Mouse (Mus musculus): Measurements from ENCODE around the gene Trf. TPM values are rescaled to one million over a fixed set of nuclear protein-coding genes. Genes with fewer than 3 reads are reported as not detected.
"Not testable (repeated sequence)": the region's sequence is repeated elsewhere in the genome, so short reads cannot be mapped to it uniquely, and the experiment has no call there.

Trf gene
- polyA plus RNA-seq, 1 experiment from 2014 or later, result 45.3 TPM

DNA sequence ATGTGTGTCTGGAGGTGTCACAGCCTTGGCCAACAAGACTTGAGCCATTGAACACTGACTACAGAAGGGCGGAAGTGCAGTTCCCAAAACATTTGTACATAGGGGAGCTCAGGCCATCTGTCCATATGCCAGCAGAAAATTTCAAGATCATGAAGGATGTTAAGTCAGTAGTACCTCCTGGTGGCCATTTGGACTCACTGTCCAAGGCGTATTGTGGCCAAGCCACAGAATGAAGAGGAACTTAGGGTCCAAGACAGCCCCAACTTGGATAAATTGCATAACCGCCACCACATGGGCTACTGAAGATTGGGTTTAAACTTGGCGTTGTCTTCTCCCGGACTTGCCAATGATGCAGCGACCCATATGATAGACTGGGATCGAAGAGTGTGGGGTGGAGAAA is 54.6 kb downstream of the Trf start:
- Histone ChIP-seq H3K4me3 (replicated peaks; ENCODE audit: low read length) (no peak overlapping the region), H3K9me3 (ENCODE audit: control insufficient read depth, low read length) (no peaks in the 10 kb centered on the region), H3K27me3 (ENCODE audit: control insufficient read depth, insufficient read depth, low read length) (no peaks in the 10 kb centered on the region), H3K4me2 (replicated peaks) (no peak overlapping the region), H3K4me1 (replicated peaks; ENCODE audit: control insufficient read depth, insufficient read depth, low read length) (no peaks in the 10 kb centered on the region), H3K9ac (no peak overlapping the region), H3K36me3 (replicated peaks; ENCODE audit: control insufficient read depth, insufficient read depth) (peaks cover 46% of the 10 kb centered on the region), H3K27ac (no peak overlapping the region)
- ATAC-seq (ENCODE audit: low FRiP score) (no peak), DNase-seq (ENCODE audit: low spot score) (no peak)
- 94% methylated on average over 7 of the region's 7 CpGs for WGBS

DNA sequence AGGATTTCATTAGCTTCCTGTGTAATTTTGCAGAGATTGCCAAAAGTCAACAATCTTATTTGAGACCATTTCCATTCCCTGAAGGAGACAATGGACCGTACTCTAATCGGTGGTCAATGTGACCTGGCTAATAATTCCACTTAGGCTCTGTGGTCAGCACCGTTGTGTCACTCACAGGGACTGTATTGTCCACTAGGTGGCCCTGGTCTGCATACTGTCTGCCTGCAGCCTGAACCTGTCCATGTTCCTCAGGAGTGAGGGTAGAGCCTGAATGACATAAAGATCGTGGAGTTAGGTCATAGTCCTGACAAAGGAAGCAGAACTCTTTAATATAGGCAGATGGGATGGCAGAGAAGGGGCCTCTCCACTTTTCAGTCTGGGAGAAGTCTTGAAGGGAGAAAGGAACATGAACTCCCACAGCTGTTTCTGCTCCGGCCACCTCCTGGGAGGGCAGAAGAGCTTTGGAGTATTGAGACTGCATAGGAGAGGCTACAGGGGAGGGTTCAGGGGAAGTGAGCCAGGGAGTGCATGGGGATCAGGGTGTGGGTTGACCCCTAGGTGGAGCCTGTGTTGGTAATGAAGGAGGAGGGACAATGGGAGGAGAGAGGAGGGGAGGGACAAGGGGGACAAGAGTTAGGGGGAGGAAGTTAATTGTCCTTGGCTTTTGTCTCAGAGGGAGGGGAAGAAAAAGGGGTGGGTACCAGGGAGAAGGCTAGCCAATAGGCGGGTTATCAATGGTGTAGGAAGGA is 55.3 kb downstream of the Trf start:
- no peak overlapping the region for H3K4me2 ChIP-seq (replicated peaks)
- no peak overlapping the region for H3K27ac ChIP-seq
- no peaks in the 10 kb centered on the region for H3K9me3 ChIP-seq (ENCODE audit: control insufficient read depth, low read length)
- WGBS, result 60% methylated on average over 6 of the region's 6 CpGs
- H3K4me3 ChIP-seq (replicated peaks; ENCODE audit: low read length), result no peak overlapping the region
- peaks cover 49% of the 10 kb centered on the region for H3K36me3 ChIP-seq (replicated peaks; ENCODE audit: control insufficient read depth, insufficient read depth)
- no peak overlapping the region for H3K9ac ChIP-seq
- no peaks in the 10 kb centered on the region for H3K27me3 ChIP-seq (ENCODE audit: control insufficient read depth, insufficient read depth, low read length)
- no peaks in the 10 kb centered on the region for H3K4me1 ChIP-seq (replicated peaks; ENCODE audit: control insufficient read depth, insufficient read depth, low read length)
- no peak for ATAC-seq (ENCODE audit: low FRiP score)
- DNase-seq (ENCODE audit: low spot score), result no peak

- no peaks in the 10 kb centered on the region for H3K9me3 ChIP-seq (ENCODE audit: control insufficient read depth, low read length)
- H3K9ac ChIP-seq, result no peak overlapping the region
- DNase-seq (ENCODE audit: low spot score), result no peak
- H3K4me2 ChIP-seq (replicated peaks), result no peak overlapping the region
- peaks cover 58% of the 10 kb centered on the region for H3K36me3 ChIP-seq (replicated peaks; ENCODE audit: control insufficient read depth, insufficient read depth)
- no peaks in the 10 kb centered on the region for H3K4me1 ChIP-seq (replicated peaks; ENCODE audit: control insufficient read depth, insufficient read depth, low read length)
- no peak overlapping the region for H3K27ac ChIP-seq
- no peaks in the 10 kb centered on the region for H3K27me3 ChIP-seq (ENCODE audit: control insufficient read depth, insufficient read depth, low read length)
- no peak overlapping the region for H3K4me3 ChIP-seq (replicated peaks; ENCODE audit: low read length)
- ATAC-seq (ENCODE audit: low FRiP score), result no peak
- 75% methylated on average over 7 of the region's 7 CpGs for WGBS
Observed at GRCm38 (mm10) chr9:103168771-103169170, 61.5 kb downstream of the Trf start.

DNA sequence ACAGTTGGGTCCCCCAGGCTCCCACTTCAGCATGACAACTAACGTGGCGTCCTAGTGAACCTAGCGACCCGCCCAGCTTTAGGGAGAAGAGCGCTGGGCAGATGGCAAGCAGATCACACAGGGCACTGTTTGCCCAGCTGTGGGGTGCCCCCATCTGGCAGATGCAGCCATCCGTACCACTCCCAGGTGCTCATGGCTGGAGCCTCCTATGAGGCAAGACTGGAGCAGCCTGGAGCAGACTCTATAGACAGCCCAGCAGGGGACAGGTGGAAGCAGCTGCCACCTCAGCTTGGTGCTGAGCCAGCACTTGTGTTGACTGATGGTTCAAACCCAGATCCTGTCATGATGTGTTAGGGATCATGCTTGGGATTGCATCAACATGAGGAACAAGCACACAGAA is 62.2 kb downstream of the Trf start:
- WGBS, result 60% methylated on average over 6 of the region's 6 CpGs
- peaks cover 60% of the 10 kb centered on the region for H3K36me3 ChIP-seq (replicated peaks; ENCODE audit: control insufficient read depth, insufficient read depth)
- no peaks in the 10 kb centered on the region for H3K27me3 ChIP-seq (ENCODE audit: control insufficient read depth, insufficient read depth, low read length)
- no peaks in the 10 kb centered on the region for H3K4me1 ChIP-seq (replicated peaks; ENCODE audit: control insufficient read depth, insufficient read depth, low read length)
- no peak overlapping the region for H3K4me3 ChIP-seq (replicated peaks; ENCODE audit: low read length)
- no peak overlapping the region for H3K9ac ChIP-seq
- DNase-seq (ENCODE audit: low spot score) (no peak), ATAC-seq (ENCODE audit: low FRiP score) (peak; percentile 70; the same call in 1 of the 2 replicates)
- H3K9me3 ChIP-seq (ENCODE audit: control insufficient read depth, low read length), result no peaks in the 10 kb centered on the region
- no peak overlapping the region for H3K4me2 ChIP-seq (replicated peaks)
- H3K27ac ChIP-seq, result no peak overlapping the region

DNA sequence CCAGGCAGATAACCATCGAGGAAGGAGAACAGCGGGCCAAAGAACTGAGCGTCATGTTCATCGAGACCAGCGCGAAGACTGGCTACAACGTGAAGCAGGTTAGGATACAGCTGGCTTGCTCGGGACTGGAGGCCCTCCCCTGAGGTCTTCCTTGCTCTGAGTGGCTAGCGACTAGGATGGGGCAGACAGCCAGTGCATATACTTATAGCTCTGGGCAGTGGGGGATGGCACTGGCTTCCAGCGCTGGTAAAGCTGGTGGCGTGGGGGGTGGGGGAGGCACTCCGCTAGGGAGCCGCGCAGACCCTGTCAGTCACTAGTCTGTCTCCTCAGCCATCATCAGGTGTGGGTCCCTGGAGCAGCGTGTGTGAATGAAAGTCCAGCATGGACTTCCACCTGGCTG is 66.4 kb downstream of the Trf start:
- Histone ChIP-seq H3K36me3 (replicated peaks; ENCODE audit: control insufficient read depth, insufficient read depth) (peaks cover 65% of the 10 kb centered on the region), H3K4me3 (replicated peaks; ENCODE audit: low read length) (no peak overlapping the region)
- DNase-seq (ENCODE audit: low spot score), result no peak

GRCm38 (mm10) chr9:103155158-103155557 is 75.1 kb downstream of the Trf start:
- H3K4me3 ChIP-seq (replicated peaks; ENCODE audit: low read length); H3K9ac ChIP-seq; H3K27ac ChIP-seq; H3K9me3 ChIP-seq (ENCODE audit: control insufficient read depth, low read length); H3K27me3 ChIP-seq (ENCODE audit: control insufficient read depth, insufficient read depth, low read length); DNase-seq (ENCODE audit: low spot score); H3K4me2 ChIP-seq (replicated peaks); ATAC-seq (ENCODE audit: low FRiP score): not testable (repeated sequence)
- 83% methylated on average over 7 of the region's 7 CpGs for WGBS
- H3K4me1 ChIP-seq (replicated peaks; ENCODE audit: control insufficient read depth, insufficient read depth, low read length), result peaks cover 11% of the 10 kb centered on the region; the same call in 1 of the 2 replicates
- peaks cover 22% of the 10 kb centered on the region for H3K36me3 ChIP-seq (replicated peaks; ENCODE audit: control insufficient read depth, insufficient read depth)

More for the DNA sequence above, 66.4 kb downstream of the Trf start:
- no peak overlapping the region for H3K9ac ChIP-seq
- H3K4me2 ChIP-seq (replicated peaks), result no peak overlapping the region
- no peak overlapping the region for H3K27ac ChIP-seq
- ATAC-seq (ENCODE audit: low FRiP score), result no peak
- H3K4me1 ChIP-seq (replicated peaks; ENCODE audit: control insufficient read depth, insufficient read depth, low read length), result no peaks in the 10 kb centered on the region
- H3K9me3 ChIP-seq (ENCODE audit: control insufficient read depth, low read length), result no peaks in the 10 kb centered on the region
- H3K27me3 ChIP-seq (ENCODE audit: control insufficient read depth, insufficient read depth, low read length), result no peaks in the 10 kb centered on the region
- WGBS, result 75% methylated on average over 15 of the region's 15 CpGs

DNA sequence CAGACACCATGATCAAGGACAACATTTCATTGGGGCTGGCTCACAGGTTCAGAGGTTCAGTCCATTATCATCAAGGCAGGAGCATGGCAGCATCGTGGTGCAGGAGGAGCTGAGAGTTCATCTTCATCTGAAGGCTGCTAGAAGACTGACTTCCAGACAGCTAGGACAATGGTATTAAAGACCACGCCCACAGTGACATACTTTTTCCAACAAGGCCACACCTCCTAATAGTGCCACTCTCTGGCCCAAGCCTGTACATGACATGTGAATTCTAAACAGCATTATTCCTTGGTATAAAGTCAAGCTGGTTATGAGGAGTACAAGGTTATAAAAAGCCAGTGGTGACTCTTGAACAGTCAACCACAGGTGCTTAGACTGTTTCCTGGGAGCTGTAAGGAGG is 75.7 kb downstream of the Trf start:
- H3K4me3 ChIP-seq (replicated peaks; ENCODE audit: low read length), result no peak overlapping the region
- no peak for DNase-seq (ENCODE audit: low spot score)
- H3K9ac ChIP-seq, result no peak overlapping the region
- 94% methylated on average over 2 of the region's 2 CpGs for WGBS
- peaks cover 11% of the 10 kb centered on the region; the same call in 1 of the 2 replicates for H3K4me1 ChIP-seq (replicated peaks; ENCODE audit: control insufficient read depth, insufficient read depth, low read length)
- no peak overlapping the region for H3K4me2 ChIP-seq (replicated peaks)
- no peak overlapping the region for H3K27ac ChIP-seq
- H3K9me3 ChIP-seq (ENCODE audit: control insufficient read depth, low read length), result 0 out of 2 replicates have a peak, but pooled peaks cover 3% of the 10 kb centered on the region
- peaks cover 22% of the 10 kb centered on the region for H3K36me3 ChIP-seq (replicated peaks; ENCODE audit: control insufficient read depth, insufficient read depth)
- ATAC-seq (ENCODE audit: low FRiP score), result no peak
- no peaks in the 10 kb centered on the region for H3K27me3 ChIP-seq (ENCODE audit: control insufficient read depth, insufficient read depth, low read length)

Other genes starting within 250 kb of the Trf start
- gene Slco2a1, start 241.7 kb downstream of the Trf start, polyA plus RNA-seq (2014; fragmentation: Nextera tagmentation; extraction: Ambion mirVana), result 2.4 and 3.7 TPM in 2 replicates
- 80.7 and 92.0 TPM in 2 replicates for gene Rab6b, start 118.7 kb downstream of the Trf start, polyA plus RNA-seq (2014; fragmentation: Nextera tagmentation; extraction: Ambion mirVana)
- 54.1 and 64.9 TPM in 2 replicates for gene Srprb, start 28.3 kb downstream of the Trf start, polyA plus RNA-seq (2014; fragmentation: Nextera tagmentation; extraction: Ambion mirVana)
- gene Gm20425, start 137 bp downstream of the Trf start, polyA plus RNA-seq (2014; fragmentation: Nextera tagmentation; extraction: Ambion mirVana), result 0.48 and 4.0 TPM in 2 replicates
- gene 1300017J02Rik, start 74.6 kb upstream of the Trf start, polyA plus RNA-seq (2014; fragmentation: Nextera tagmentation; extraction: Ambion mirVana), result 0.50 and 0.73 TPM in 2 replicates
- 22.6 and 22.8 TPM in 2 replicates for gene Topbp1, start 74.8 kb upstream of the Trf start, polyA plus RNA-seq (2014; fragmentation: Nextera tagmentation; extraction: Ambion mirVana)
- gene Cdv3, start 135.4 kb upstream of the Trf start, polyA plus RNA-seq (2014; fragmentation: Nextera tagmentation; extraction: Ambion mirVana), result 62.4 and 76.0 TPM in 2 replicates
- 3.5 and 4.1 TPM in 2 replicates for gene Bfsp2, start 250.0 kb upstream of the Trf start, polyA plus RNA-seq (2014; fragmentation: Nextera tagmentation; extraction: Ambion mirVana)